Comparison of ENCODE assay signal across 10 mouse cellular contexts in the genomic region with DNA sequence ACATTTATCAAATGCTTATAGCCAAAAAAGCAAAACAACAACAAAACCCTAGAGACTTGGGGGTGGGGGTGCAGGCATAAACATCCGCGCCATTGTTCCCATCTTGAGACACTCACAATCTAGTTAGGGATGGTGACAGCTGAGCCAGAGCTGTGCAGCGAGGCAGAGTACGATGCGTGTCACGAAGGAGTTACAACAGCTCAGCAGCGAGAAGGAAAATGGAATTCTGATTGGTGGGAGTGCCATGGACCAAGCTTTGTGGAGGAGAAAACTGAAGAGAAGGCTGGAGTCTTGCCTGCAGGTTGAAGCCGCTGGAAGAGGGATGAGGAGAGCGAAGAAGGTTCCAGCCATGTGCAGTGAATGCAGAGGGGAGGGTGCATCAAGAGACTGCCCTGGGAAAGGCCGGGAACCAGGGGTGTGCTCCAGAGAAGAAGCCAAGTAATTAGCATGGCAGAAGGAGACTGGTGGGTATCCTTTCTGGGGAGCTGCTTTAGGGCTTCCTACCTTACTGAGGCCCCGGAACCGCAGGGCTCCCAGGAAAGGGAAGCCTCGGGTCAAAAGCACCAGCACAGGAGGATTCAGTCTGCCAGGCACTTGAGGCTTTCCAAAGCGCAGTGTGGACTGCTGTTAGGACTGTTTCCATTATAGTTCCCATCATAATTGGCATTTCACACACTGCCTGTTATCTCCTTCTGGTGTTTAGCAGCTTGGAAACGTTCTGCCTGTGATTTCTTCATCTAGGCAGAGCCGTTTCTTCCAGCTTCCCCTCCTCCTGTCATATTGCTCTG.
A peak's percentile ranks its signal among the peaks of the same experiment; 100 is the strongest.
DNase-seq lines count a peak whose midpoint lies in the region; ATAC-seq lines count a peak whose summit lies in the region.
"Had no signal": no experiment of that assay in that cellular context is flagged by ENCODE, and none has a peak within 500 bp of the region (broad histone marks: within the 10 kb centered on the region; RNA-seq: fewer than 3 reads in every experiment).

No protein-coding gene starts in this region.

- peak overlapping the region; percentile 22 for H3K4me3 ChIP-seq in forebrain, embryonic 15.5 days
- H3K4me3 ChIP-seq in neural tube, embryonic 15.5 days (replicated peaks), result no peak overlapping the region
- H3K4me3 ChIP-seq: lung, embryonic 15.5 days had no signal

- WGBS in forebrain, embryonic 15.5 days, result 25% methylated on average over 16 of the region's 16 CpGs
- 26% methylated on average over 16 of the region's 16 CpGs for WGBS in neural tube, embryonic 15.5 days

- peak; percentile 16 to 24 for DNase-seq in cerebellum, adult 18-20 months
- peak; percentile 38 to 45 for DNase-seq in layer of hippocampus, postnatal 36 days
- DNase-seq in lung, adult 18-20 months, result no peak
- no peak for DNase-seq in testis, postnatal 10 days (ENCODE audit: low spot score)
- no peak for DNase-seq in thymus, postnatal 14 days

- peak overlapping the region; percentile 36 for H3K4me2 ChIP-seq in forebrain, embryonic 15.5 days (replicated peaks)
- peak overlapping the region; percentile 40 for H3K4me2 ChIP-seq in neural tube, embryonic 15.5 days
- H3K4me2 ChIP-seq: lung, embryonic 15.5 days had no signal

- no peaks in the 10 kb centered on the region for H3K27me3 ChIP-seq in forebrain, embryonic 15.5 days
- H3K27me3 ChIP-seq in neural tube, embryonic 15.5 days (replicated peaks), result no peaks in the 10 kb centered on the region
- H3K27me3 ChIP-seq: lung, embryonic 15.5 days had no signal

- peak overlapping the region; percentile 20 for H3K9ac ChIP-seq in forebrain, embryonic 15.5 days (replicated peaks)
- no peak overlapping the region for H3K9ac ChIP-seq in neural tube, embryonic 15.5 days (replicated peaks)
- H3K9ac ChIP-seq: lung, embryonic 15.5 days had no signal

- peak overlapping the region; percentile 92 for H3K27ac ChIP-seq in forebrain, embryonic 15.5 days (replicated peaks)
- H3K27ac ChIP-seq in neural tube, embryonic 15.5 days (replicated peaks), result peak overlapping the region; percentile 67
- H3K27ac ChIP-seq: lung, embryonic 15.5 days had no signal

- no peaks in the 10 kb centered on the region for H3K9me3 ChIP-seq in forebrain, embryonic 15.5 days
- no peaks in the 10 kb centered on the region for H3K9me3 ChIP-seq in neural tube, embryonic 15.5 days (replicated peaks)
- H3K9me3 ChIP-seq: lung, embryonic 15.5 days had no signal

- H3K36me3 ChIP-seq in forebrain, embryonic 15.5 days, result no peaks in the 10 kb centered on the region
- H3K36me3 ChIP-seq in neural tube, embryonic 15.5 days, result no peaks in the 10 kb centered on the region
- H3K36me3 ChIP-seq: lung, embryonic 15.5 days had no signal

- H3K4me1 ChIP-seq in forebrain, embryonic 15.5 days, result peaks cover 24% of the 10 kb centered on the region
- H3K4me1 ChIP-seq in neural tube, embryonic 15.5 days, result peaks cover 25% of the 10 kb centered on the region
- H3K4me1 ChIP-seq: lung, embryonic 15.5 days had no signal

- peak; percentile 91 for ATAC-seq in forebrain, embryonic 15.5 days (replicated peaks)
- peak; percentile 71 for ATAC-seq in neural tube, embryonic 15.5 days (ENCODE audit: low FRiP score)
- no peak for ATAC-seq in megakaryocyte-erythroid progenitor cell, adult 5-6 weeks (replicated peaks; ENCODE audit: low FRiP score, low TSS enrichment, poor library complexity, severe bottlenecking)
- ATAC-seq: inflammation-experienced regulatory T-cells, adult 6 months had no signal

Comparison
In these comparisons a context has a peak if more than half of its experiments do, and no peak if none do; other contexts are left out.
1. DNase-seq: peak in cerebellum, adult 18-20 months (2 of 2) and layer of hippocampus, postnatal 36 days (2 of 2); none in lung, adult 18-20 months (0 of 2), testis, postnatal 10 days (single experiment) and thymus, postnatal 14 days (single experiment).